Mouse (Mus musculus): ENCODE measurements around the gene Akt2.

DNA sequence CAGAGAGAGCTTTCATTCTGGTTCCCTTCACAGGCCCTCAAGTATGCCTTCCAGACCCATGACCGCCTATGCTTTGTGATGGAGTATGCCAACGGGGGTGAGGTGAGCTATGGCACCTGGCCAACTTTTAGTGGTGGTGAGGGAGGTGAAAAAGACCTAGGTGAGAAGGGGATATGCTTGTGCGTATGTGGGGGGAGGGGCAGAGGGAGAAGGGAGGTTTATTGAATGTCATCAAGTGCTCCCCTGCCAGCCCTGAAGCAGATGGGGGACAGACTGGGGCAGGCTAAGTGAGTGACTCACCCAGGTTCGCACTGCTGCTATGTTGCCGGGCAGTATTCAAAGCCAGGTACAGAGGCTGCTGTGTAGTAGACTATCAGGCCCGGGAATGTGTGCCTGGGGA, 41.8 kb downstream of the Akt2 start:
- no peak for TF ChIP-seq CTCF (IDR thresholded peaks at IDR 0.05; ENCODE audit: insufficient read depth, low read depth, low read length)
- TF ChIP-seq POLR2A (IDR thresholded peaks at IDR 0.05; ENCODE audit: insufficient read depth, low read depth, low read length): no peak

All from olfactory bulb, adult 2 months (tissue).